Mouse (Mus musculus): ENCODE data around the gene Mdm4.

DNA sequence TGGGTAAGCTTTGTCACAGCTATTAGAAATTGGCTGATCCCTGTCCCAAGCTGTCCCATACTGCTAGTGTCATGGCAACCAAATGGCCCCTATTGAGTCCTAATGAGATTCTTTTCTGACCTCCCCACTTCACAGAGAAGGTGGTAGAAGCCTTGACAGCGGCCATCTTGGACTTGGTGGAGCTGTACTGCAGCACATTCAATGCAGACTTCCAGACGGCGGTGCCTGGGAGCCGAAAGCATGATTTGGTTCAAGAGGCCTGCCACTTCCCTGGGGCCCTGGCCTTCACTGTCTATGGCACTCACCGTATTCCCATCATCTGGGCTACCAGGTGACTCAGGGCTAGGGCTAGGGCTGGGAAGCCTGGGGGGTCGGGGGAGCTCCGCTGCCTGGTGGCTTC, 49.1 kb upstream of the Mdm4 start:
- TF ChIP-seq CTCF (IDR thresholded peaks at IDR 0.05; ENCODE audit: low read depth, low read length) = no peak
- no peak for TF ChIP-seq POLR2A (IDR thresholded peaks at IDR 0.05; ENCODE audit: insufficient read depth, low read length)
- no peak for TF ChIP-seq EP300 (IDR thresholded peaks at IDR 0.05; ENCODE audit: insufficient read depth, low read depth, low read length)
